Mouse (Mus musculus): Measurements from ENCODE around the gene Tspo. TPM values are rescaled to one million over a fixed set of nuclear protein-coding genes. Genes with fewer than 3 reads are reported as not detected.

Gene Tspo
- polyA plus RNA-seq, 1 experiment from 2014 or later: 116 TPM

DNA sequence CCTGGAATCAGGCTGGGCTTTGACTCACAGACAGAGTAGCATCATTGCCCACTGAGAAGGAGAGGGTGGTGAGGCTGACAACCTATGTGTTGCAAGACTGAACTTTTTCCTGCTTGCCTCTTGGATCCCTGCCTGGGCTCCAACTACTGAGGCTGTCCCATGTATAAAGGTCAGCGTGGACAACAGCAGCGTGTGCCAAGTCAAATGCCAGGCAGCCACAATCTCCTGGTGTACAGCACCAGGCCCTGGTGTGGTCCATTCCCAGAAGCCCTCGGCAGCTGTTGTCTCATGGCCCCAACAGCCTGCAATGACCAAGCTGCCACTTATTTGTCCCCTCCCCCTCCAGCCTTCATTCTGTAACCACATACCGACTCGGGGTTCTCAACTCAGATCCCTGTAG, 8.2 kb downstream of the Tspo start:
- no peak overlapping the region for H3K27ac ChIP-seq (ENCODE audit: low read length)
- no peaks in the 10 kb centered on the region for H3K27me3 ChIP-seq (ENCODE audit: control insufficient read depth, insufficient read depth, low read length)
- H3K9ac ChIP-seq (ENCODE audit: low read length): no peak overlapping the region
- H3K9me3 ChIP-seq (replicated peaks; ENCODE audit: control insufficient read depth, low read length): no peaks in the 10 kb centered on the region
- H3K36me3 ChIP-seq (ENCODE audit: control insufficient read depth, insufficient read depth, low read length): peaks cover 8% of the 10 kb centered on the region
- no peak overlapping the region for H3K4me2 ChIP-seq (ENCODE audit: low read depth, low read length)
- no peak for ATAC-seq (ENCODE audit: insufficient read depth, low FRiP score)
- H3K4me3 ChIP-seq (replicated peaks; ENCODE audit: low read length): no peak overlapping the region
- 82% methylated on average over 5 of the region's 5 CpGs for WGBS
- no peaks in the 10 kb centered on the region for H3K4me1 ChIP-seq (ENCODE audit: control insufficient read depth, insufficient read depth, low read length)

DNA sequence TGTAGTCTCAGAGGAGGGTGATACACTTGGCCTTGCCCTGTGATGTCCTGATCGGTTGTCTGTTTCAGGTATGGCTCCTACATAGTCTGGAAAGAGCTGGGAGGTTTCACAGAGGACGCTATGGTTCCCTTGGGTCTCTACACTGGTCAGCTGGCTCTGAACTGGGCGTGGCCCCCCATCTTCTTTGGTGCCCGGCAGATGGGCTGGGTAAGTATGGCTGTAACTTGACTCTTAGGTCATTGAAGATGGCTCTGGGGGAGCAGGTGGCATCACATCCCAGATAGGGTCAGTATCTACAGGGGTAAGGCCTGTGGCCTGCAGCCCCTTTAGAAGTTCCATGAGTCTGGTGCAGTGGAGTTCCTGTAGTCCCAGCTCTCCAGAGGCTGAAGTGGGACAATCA, 8.7 kb downstream of the Tspo start:
- 72% methylated on average over 4 of the region's 4 CpGs for WGBS
- no peak for ATAC-seq (ENCODE audit: insufficient read depth, low FRiP score)
- Histone ChIP-seq H3K4me2 (ENCODE audit: low read depth, low read length) (no peak overlapping the region), H3K9ac (ENCODE audit: low read length) (no peak overlapping the region), H3K4me3 (replicated peaks; ENCODE audit: low read length) (no peak overlapping the region), H3K9me3 (replicated peaks; ENCODE audit: control insufficient read depth, low read length) (no peaks in the 10 kb centered on the region), H3K36me3 (ENCODE audit: control insufficient read depth, insufficient read depth, low read length) (peaks cover 13% of the 10 kb centered on the region), H3K27me3 (ENCODE audit: control insufficient read depth, insufficient read depth, low read length) (no peaks in the 10 kb centered on the region), H3K27ac (ENCODE audit: low read length) (no peak overlapping the region), H3K4me1 (ENCODE audit: control insufficient read depth, insufficient read depth, low read length) (no peaks in the 10 kb centered on the region)

DNA sequence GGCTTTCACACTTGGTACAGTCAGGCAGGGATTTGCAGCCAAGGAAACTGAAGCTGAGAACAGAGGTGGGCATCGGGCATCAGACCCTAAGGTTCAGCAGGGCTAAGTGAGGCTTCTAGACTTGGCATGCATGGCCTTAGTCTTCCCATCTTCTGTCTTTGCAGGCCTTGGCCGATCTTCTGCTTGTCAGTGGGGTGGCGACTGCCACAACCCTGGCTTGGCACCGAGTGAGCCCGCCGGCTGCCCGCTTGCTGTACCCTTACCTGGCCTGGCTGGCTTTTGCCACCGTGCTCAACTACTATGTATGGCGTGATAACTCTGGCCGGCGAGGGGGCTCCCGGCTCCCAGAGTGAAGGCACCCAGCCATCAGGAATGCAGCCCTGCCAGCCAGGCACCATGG, 10.2 kb downstream of the Tspo start:
- no peaks in the 10 kb centered on the region for H3K4me1 ChIP-seq (ENCODE audit: control insufficient read depth, insufficient read depth, low read length)
- no peak overlapping the region for H3K9ac ChIP-seq (ENCODE audit: low read length)
- H3K36me3 ChIP-seq (ENCODE audit: control insufficient read depth, insufficient read depth, low read length): peaks cover 21% of the 10 kb centered on the region
- no peak overlapping the region for H3K27ac ChIP-seq (ENCODE audit: low read length)
- no peaks in the 10 kb centered on the region for H3K27me3 ChIP-seq (ENCODE audit: control insufficient read depth, insufficient read depth, low read length)
- H3K4me2 ChIP-seq (ENCODE audit: low read depth, low read length): no peak overlapping the region
- no peaks in the 10 kb centered on the region for H3K9me3 ChIP-seq (replicated peaks; ENCODE audit: control insufficient read depth, low read length)
- H3K4me3 ChIP-seq (replicated peaks; ENCODE audit: low read length): no peak overlapping the region
- ATAC-seq (ENCODE audit: insufficient read depth, low FRiP score): no peak
- 95% methylated on average over 12 of the region's 12 CpGs for WGBS

DNA sequence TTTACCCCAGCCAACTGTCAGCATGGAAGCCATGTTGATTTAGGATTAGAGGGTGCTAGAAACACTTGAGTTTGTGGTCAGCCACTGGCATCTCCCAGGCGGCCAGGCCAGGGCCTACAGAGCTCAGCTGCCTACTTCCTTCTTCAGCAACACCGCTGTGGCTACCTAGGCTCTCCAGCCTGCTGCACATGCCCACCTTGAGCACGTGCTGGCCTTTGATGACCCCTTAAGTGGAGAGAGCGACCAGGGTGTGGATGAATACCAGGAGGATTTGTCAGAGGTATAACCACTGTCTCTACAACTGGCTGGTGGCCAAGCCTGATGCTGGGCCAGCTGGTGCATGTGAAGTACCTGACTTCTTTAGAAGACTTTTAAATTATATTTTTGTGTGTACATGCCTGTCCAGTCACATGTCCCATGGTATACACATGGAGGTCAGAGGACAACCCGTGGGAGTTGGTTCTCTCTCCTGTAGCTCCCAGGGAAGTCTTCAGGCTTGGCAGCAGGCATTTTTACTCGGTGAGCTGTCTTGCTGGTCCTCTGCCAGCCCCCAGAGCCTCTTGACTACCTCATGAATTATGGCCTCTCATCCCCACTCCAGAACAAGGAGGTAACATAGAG, 11.4 kb downstream of the Tspo start:
- no peak overlapping the region; the same call in 1 of the 2 replicates for H3K27ac ChIP-seq (ENCODE audit: low read length)
- no peaks in the 10 kb centered on the region for H3K9me3 ChIP-seq (replicated peaks; ENCODE audit: control insufficient read depth, low read length)
- no peak overlapping the region for H3K4me3 ChIP-seq (replicated peaks; ENCODE audit: low read length)
- H3K36me3 ChIP-seq (ENCODE audit: control insufficient read depth, insufficient read depth, low read length): peaks cover 24% of the 10 kb centered on the region
- WGBS: 72% methylated on average over 6 of the region's 6 CpGs
- no peaks in the 10 kb centered on the region for H3K27me3 ChIP-seq (ENCODE audit: control insufficient read depth, insufficient read depth, low read length)
- H3K4me1 ChIP-seq (ENCODE audit: control insufficient read depth, insufficient read depth, low read length): no peaks in the 10 kb centered on the region
- H3K4me2 ChIP-seq (ENCODE audit: low read depth, low read length): no peak overlapping the region
- H3K9ac ChIP-seq (ENCODE audit: low read length): no peak overlapping the region
- ATAC-seq (ENCODE audit: insufficient read depth, low FRiP score): 0 out of 2 replicates have a peak, but pooled peaks have one; percentile 8

DNA sequence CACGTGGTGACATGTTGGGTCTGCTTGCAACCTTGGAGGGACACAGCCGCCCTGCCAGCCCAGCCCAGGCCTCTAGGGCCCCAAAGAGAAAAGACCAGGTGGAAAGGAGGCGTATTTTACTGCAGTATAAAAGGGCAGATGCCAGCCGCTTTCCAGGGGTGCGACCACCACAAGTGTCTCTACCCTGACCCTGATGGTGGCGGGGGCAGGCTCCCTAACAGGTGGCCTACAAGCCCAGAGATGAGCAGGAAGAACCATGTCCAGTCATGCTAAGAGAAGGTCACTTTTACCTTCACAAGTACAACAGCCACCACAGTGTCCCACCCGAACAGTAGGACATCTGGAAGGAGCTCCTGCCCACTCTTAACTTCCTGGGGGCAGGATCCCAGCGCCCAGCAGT, 12.2 kb downstream of the Tspo start:
- Histone ChIP-seq H3K36me3 (ENCODE audit: control insufficient read depth, insufficient read depth, low read length) (peaks cover 29% of the 10 kb centered on the region), H3K4me2 (ENCODE audit: low read depth, low read length) (no peak overlapping the region), H3K27me3 (ENCODE audit: control insufficient read depth, insufficient read depth, low read length) (no peaks in the 10 kb centered on the region), H3K9ac (ENCODE audit: low read length) (no peak overlapping the region), H3K4me1 (ENCODE audit: control insufficient read depth, insufficient read depth, low read length) (no peaks in the 10 kb centered on the region), H3K4me3 (replicated peaks; ENCODE audit: low read length) (no peak overlapping the region), H3K27ac (ENCODE audit: low read length) (no peak overlapping the region; the same call in 1 of the 2 replicates), H3K9me3 (replicated peaks; ENCODE audit: control insufficient read depth, low read length) (no peaks in the 10 kb centered on the region)
- WGBS: 91% methylated on average over 8 of the region's 8 CpGs
- no peak for ATAC-seq (ENCODE audit: insufficient read depth, low FRiP score)

DNA sequence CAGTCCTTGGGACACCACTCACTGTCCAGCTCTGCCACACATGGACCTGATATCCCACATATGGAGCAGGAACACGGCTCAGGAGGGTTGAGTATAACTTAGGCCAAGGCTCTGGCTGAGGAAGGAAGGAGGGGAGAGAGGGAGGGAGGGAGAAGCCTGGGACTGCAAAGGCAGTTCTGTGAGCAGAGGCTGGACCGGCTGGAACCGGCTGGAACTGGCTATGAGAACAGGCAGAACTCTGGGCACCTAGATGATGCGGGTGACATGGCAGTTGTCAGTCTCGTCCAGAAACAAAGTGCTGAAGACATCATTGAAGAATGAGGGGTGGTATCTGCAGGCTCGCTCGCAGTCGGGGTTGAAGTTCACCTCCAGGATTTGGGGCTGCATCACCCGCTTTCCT, 13.3 kb downstream of the Tspo start:
- Histone ChIP-seq H3K9ac (ENCODE audit: low read length) (no peak overlapping the region), H3K4me1 (ENCODE audit: control insufficient read depth, insufficient read depth, low read length) (no peaks in the 10 kb centered on the region), H3K27me3 (ENCODE audit: control insufficient read depth, insufficient read depth, low read length) (no peaks in the 10 kb centered on the region), H3K9me3 (replicated peaks; ENCODE audit: control insufficient read depth, low read length) (no peaks in the 10 kb centered on the region), H3K4me3 (replicated peaks; ENCODE audit: low read length) (no peak overlapping the region), H3K36me3 (ENCODE audit: control insufficient read depth, insufficient read depth, low read length) (peaks cover 35% of the 10 kb centered on the region), H3K4me2 (ENCODE audit: low read depth, low read length) (no peak overlapping the region), H3K27ac (ENCODE audit: low read length) (no peak overlapping the region)
- ATAC-seq (ENCODE audit: insufficient read depth, low FRiP score): no peak
- 90% methylated on average over 9 of the region's 9 CpGs for WGBS

DNA sequence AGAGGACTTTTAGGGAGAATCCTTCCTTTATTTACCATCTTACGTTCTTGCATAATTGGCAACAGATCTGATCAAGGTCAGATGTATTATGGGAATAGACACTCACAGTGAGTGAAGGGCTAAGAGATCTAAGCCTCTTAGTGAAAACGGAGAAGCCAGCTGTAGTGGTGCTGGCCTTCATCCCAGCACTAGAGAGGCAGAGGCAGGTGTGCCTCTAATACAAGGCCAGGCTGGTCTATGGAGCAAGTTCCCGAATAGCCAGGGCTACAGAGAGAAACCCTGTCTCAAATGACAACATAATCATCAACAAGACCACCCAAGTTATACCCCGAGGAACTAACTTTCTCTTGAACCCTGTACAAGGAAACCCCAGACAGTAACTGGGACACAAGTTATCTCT, 19.5 kb downstream of the Tspo start:
- Histone ChIP-seq H3K4me2 (ENCODE audit: low read depth, low read length) (no peak overlapping the region), H3K27me3 (ENCODE audit: control insufficient read depth, insufficient read depth, low read length) (no peaks in the 10 kb centered on the region), H3K27ac (ENCODE audit: low read length) (no peak overlapping the region), H3K4me1 (ENCODE audit: control insufficient read depth, insufficient read depth, low read length) (no peaks in the 10 kb centered on the region), H3K36me3 (ENCODE audit: control insufficient read depth, insufficient read depth, low read length) (peaks cover 44% of the 10 kb centered on the region), H3K9ac (ENCODE audit: low read length) (no peak overlapping the region), H3K9me3 (replicated peaks; ENCODE audit: control insufficient read depth, low read length) (peaks cover 4% of the 10 kb centered on the region; the same call in 1 of the 2 replicates), H3K4me3 (replicated peaks; ENCODE audit: low read length) (no peak overlapping the region)
- no peak for ATAC-seq (ENCODE audit: insufficient read depth, low FRiP score)
- WGBS: 81% methylated on average over 4 of the region's 4 CpGs

DNA sequence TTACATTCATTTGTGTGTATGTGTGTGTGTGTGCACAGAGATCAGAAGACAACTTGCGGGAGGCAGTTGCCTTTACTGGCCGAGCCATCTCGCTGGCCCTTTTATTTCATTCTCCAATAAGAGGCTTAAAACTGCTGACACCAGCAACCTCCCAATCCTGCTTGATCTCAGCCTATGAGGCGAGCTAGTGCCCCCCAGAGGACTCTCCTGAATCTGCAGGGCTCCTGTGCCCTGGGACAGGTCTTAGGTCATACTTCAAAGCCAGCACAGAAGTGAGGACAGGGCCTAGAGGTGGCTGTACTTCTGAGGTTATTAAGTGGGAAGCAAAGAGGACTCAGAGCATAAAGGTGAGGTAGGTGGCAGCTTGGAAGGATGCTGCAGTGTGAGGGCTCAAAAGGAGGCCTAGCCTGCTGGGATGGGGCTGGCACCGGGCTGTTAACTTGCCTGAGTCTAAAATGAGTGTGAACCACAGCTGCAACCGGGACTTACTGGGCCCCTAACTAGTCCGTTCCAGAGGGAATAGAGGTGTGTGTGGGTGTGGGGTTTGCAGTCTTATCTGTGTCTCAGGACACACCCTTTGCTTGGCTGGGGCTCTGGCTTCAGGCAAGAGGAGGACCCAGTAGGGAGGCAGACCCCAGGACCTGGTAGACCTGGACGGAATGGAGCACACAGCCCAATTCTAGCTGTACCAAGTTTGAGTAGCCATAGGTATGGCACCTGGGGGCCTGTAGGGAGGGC, 20.2 kb downstream of the Tspo start:
- peak overlapping the region; percentile 44; the same call in 1 of the 2 replicates for H3K9ac ChIP-seq (ENCODE audit: low read length)
- H3K27ac ChIP-seq (ENCODE audit: low read length): no peak overlapping the region
- H3K4me2 ChIP-seq (ENCODE audit: low read depth, low read length): no peak overlapping the region
- no peaks in the 10 kb centered on the region for H3K4me1 ChIP-seq (ENCODE audit: control insufficient read depth, insufficient read depth, low read length)
- WGBS: 63% methylated on average over 8 of the region's 8 CpGs
- H3K36me3 ChIP-seq (ENCODE audit: control insufficient read depth, insufficient read depth, low read length): peaks cover 46% of the 10 kb centered on the region
- no peak for ATAC-seq (ENCODE audit: insufficient read depth, low FRiP score)
- H3K4me3 ChIP-seq (replicated peaks; ENCODE audit: low read length): no peak overlapping the region
- no peaks in the 10 kb centered on the region for H3K27me3 ChIP-seq (ENCODE audit: control insufficient read depth, insufficient read depth, low read length)
- peaks cover 4% of the 10 kb centered on the region; the same call in 1 of the 2 replicates for H3K9me3 ChIP-seq (replicated peaks; ENCODE audit: control insufficient read depth, low read length)

DNA sequence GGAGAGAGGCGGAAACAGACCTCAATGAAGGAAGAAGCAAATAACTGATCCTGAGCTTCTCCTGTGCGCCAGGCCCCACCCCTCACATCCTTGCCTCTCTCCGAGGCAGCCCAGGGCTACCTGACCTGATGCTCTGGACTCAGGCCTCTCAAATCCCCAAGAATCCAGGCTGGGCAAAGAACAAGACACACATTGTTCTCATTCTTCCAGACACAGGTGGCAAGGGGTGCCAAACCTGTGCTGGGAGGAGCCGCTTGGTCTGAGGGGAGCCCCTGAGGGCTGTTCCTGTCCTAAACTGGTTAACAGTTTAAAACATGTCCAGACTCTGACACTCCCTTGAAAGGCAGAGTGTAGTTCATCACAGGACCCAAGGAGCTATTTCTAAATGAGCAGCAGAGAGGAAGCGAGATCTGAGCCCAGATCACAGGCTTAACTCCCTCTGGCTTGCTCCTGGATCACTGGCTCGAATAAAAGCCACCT, 21.4 kb downstream of the Tspo start:
- no peak overlapping the region for H3K9ac ChIP-seq (ENCODE audit: low read length)
- no peak overlapping the region for H3K27ac ChIP-seq (ENCODE audit: low read length)
- no peak for ATAC-seq (ENCODE audit: insufficient read depth, low FRiP score)
- H3K9me3 ChIP-seq (replicated peaks; ENCODE audit: control insufficient read depth, low read length): peaks cover 4% of the 10 kb centered on the region; the same call in 1 of the 2 replicates
- H3K27me3 ChIP-seq (ENCODE audit: control insufficient read depth, insufficient read depth, low read length): no peaks in the 10 kb centered on the region
- H3K4me2 ChIP-seq (ENCODE audit: low read depth, low read length): no peak overlapping the region
- WGBS: 85% methylated on average over 6 of the region's 6 CpGs
- H3K4me3 ChIP-seq (replicated peaks; ENCODE audit: low read length): no peak overlapping the region
- no peaks in the 10 kb centered on the region for H3K4me1 ChIP-seq (ENCODE audit: control insufficient read depth, insufficient read depth, low read length)
- peaks cover 44% of the 10 kb centered on the region for H3K36me3 ChIP-seq (ENCODE audit: control insufficient read depth, insufficient read depth, low read length)

Data from stomach, embryonic 16.5 days (tissue).